Mouse (Mus musculus): ENCODE measurements around the gene Kcnn3.

Gene Kcnn3

GRCm38 (mm10) chr3:89519894-89520293 lies at the start of gene Kcnn3:
Kcnn3 (plus strand) TSS chr3:89520164.
- DNase-seq (ENCODE audit: extremely low read depth, insufficient read length, low spot score): no peak

- DNase-seq (ENCODE audit: extremely low read depth, insufficient read length, low spot score): no peak
These were observed 47.7 kb upstream of the Kcnn3 start for GRCm38 (mm10) chr3:89472280-89472679.

- DNase-seq (ENCODE audit: extremely low read depth, insufficient read length, low spot score): no peak
These were observed 46.1 kb upstream of the Kcnn3 start for GRCm38 (mm10) chr3:89473838-89474237.

- no peak for DNase-seq (ENCODE audit: extremely low read depth, insufficient read length, low spot score)
These were observed 40.9 kb upstream of the Kcnn3 start for GRCm38 (mm10) chr3:89479055-89479454.

- DNase-seq (ENCODE audit: extremely low read depth, insufficient read length, low spot score): peak; percentile 25
These were observed 38.5 kb upstream of the Kcnn3 start for GRCm38 (mm10) chr3:89481488-89481887.

GRCm38 (mm10) chr3:89482249-89482648 lies 37.7 kb upstream of the Kcnn3 start:
- DNase-seq (ENCODE audit: extremely low read depth, insufficient read length, low spot score): no peak

- DNase-seq (ENCODE audit: extremely low read depth, insufficient read length, low spot score): peak; percentile 78
These were observed 35.0 kb upstream of the Kcnn3 start for GRCm38 (mm10) chr3:89484766-89485524.

GRCm38 (mm10) chr3:89486111-89486510 lies 33.9 kb upstream of the Kcnn3 start:
- DNase-seq (ENCODE audit: extremely low read depth, insufficient read length, low spot score): no peak

GRCm38 (mm10) chr3:89486916-89487702 lies 32.9 kb upstream of the Kcnn3 start:
- no peak for DNase-seq (ENCODE audit: extremely low read depth, insufficient read length, low spot score)

GRCm38 (mm10) chr3:89490790-89491189 lies 29.2 kb upstream of the Kcnn3 start:
- DNase-seq (ENCODE audit: extremely low read depth, insufficient read length, low spot score): no peak

- DNase-seq (ENCODE audit: extremely low read depth, insufficient read length, low spot score): no peak
These were observed 28.4 kb upstream of the Kcnn3 start for GRCm38 (mm10) chr3:89491559-89491958.

- no peak for DNase-seq (ENCODE audit: extremely low read depth, insufficient read length, low spot score)
These were observed 27.2 kb upstream of the Kcnn3 start for GRCm38 (mm10) chr3:89492701-89493151.

- DNase-seq (ENCODE audit: extremely low read depth, insufficient read length, low spot score): no peak
These were observed 25.3 kb upstream of the Kcnn3 start for GRCm38 (mm10) chr3:89494630-89495029.

- DNase-seq (ENCODE audit: extremely low read depth, insufficient read length, low spot score): no peak
These were observed 23.6 kb upstream of the Kcnn3 start for GRCm38 (mm10) chr3:89496366-89496765.

GRCm38 (mm10) chr3:89499696-89500095 lies 20.3 kb upstream of the Kcnn3 start:
- DNase-seq (ENCODE audit: extremely low read depth, insufficient read length, low spot score): peak; percentile 30

GRCm38 (mm10) chr3:89501486-89501885 lies 18.5 kb upstream of the Kcnn3 start:
- no peak for DNase-seq (ENCODE audit: extremely low read depth, insufficient read length, low spot score)

- no peak for DNase-seq (ENCODE audit: extremely low read depth, insufficient read length, low spot score)
These were observed 17.4 kb upstream of the Kcnn3 start for GRCm38 (mm10) chr3:89502551-89502950.

GRCm38 (mm10) chr3:89508041-89508440 lies 11.9 kb upstream of the Kcnn3 start:
- DNase-seq (ENCODE audit: extremely low read depth, insufficient read length, low spot score): no peak

GRCm38 (mm10) chr3:89510979-89511378 lies 9.0 kb upstream of the Kcnn3 start:
- DNase-seq (ENCODE audit: extremely low read depth, insufficient read length, low spot score): no peak

- DNase-seq (ENCODE audit: extremely low read depth, insufficient read length, low spot score): no peak
These were observed 8.6 kb upstream of the Kcnn3 start for GRCm38 (mm10) chr3:89511400-89511799.

- no peak for DNase-seq (ENCODE audit: extremely low read depth, insufficient read length, low spot score)
These were observed 7.7 kb upstream of the Kcnn3 start for GRCm38 (mm10) chr3:89512225-89512624.

GRCm38 (mm10) chr3:89515444-89515843 lies 4.5 kb upstream of the Kcnn3 start:
- no peak for DNase-seq (ENCODE audit: extremely low read depth, insufficient read length, low spot score)
